8 mouse cellular contexts compared by ENCODE assay signal in the genomic region with DNA sequence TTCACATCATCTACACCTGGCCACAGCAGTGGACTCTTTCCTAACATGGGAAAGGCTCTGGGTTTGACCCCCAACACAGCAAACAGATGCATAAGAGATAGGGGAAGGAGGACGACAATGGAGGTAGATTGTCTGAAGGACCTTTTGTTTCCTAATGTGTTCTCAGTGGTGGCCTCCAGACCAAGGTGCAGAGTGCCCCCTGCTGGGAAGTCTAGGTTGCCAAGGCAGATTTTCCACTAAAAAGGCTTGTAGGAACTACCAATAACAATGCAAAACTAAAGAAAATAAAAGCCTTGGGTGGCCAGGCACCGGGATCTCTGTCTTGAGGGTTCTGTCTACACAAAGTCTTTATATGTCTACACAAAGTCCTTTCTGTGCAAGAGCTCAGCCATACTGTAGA. TPM values are rescaled to one million over a fixed set of nuclear protein-coding genes. Genes with fewer than 3 reads are reported as not detected.
DNase-seq lines count a peak whose midpoint lies in the region; ATAC-seq and TF ChIP-seq lines count a peak whose summit lies in the region.

No protein-coding gene starts in this region.

- no peak overlapping the region for H3K9ac ChIP-seq in forebrain, embryonic 12.5 days
- H3K9ac ChIP-seq in forebrain, embryonic 13.5 days: no peak overlapping the region
- H3K9ac ChIP-seq in midbrain, embryonic 14.5 days (replicated peaks; ENCODE audit: low read length): no peak overlapping the region

- DNase-seq in ovary, postnatal 10 days (ENCODE audit: low spot score): peak; percentile 21
- DNase-seq in ovary, postnatal 36 days (ENCODE audit: low spot score): no peak
- DNase-seq in layer of hippocampus, adult 9-11 months: peak; percentile 47
- peak; percentile 89 for DNase-seq in midbrain, embryonic 14.5 days
- no peak for DNase-seq in spleen, postnatal 4 days (ENCODE audit: low spot score in 2 of 2)

- H3K4me3 ChIP-seq in forebrain, embryonic 12.5 days (replicated peaks): no peak overlapping the region
- no peak overlapping the region for H3K4me3 ChIP-seq in forebrain, embryonic 13.5 days
- no peak overlapping the region for H3K4me3 ChIP-seq in cortical plate, adult 2 months (ENCODE audit: insufficient read depth, low read length)
- no peak overlapping the region for H3K4me3 ChIP-seq in midbrain, embryonic 14.5 days (replicated peaks; ENCODE audit: low read depth, low read length)

- peaks cover 20% of the 10 kb centered on the region for H3K36me3 ChIP-seq in forebrain, embryonic 12.5 days (replicated peaks)
- peaks cover 15% of the 10 kb centered on the region for H3K36me3 ChIP-seq in forebrain, embryonic 13.5 days (ENCODE audit: poor library complexity, severe bottlenecking)
- H3K36me3 ChIP-seq in midbrain, embryonic 14.5 days (ENCODE audit: control insufficient read depth, insufficient read depth, low read length): peaks cover 9% of the 10 kb centered on the region; the same call in 1 of the 2 replicates

- 23% methylated on average over 2 of the region's 2 CpGs for WGBS in forebrain, embryonic 12.5 days
- 27% methylated on average over 2 of the region's 2 CpGs for WGBS in forebrain, embryonic 13.5 days
- 24% methylated on average over 2 of the region's 2 CpGs for WGBS in midbrain, embryonic 14.5 days

- H3K27me3 ChIP-seq in forebrain, embryonic 12.5 days: no peaks in the 10 kb centered on the region
- H3K27me3 ChIP-seq in forebrain, embryonic 13.5 days: no peaks in the 10 kb centered on the region
- H3K27me3 ChIP-seq in midbrain, embryonic 14.5 days (ENCODE audit: control insufficient read depth, insufficient read depth, low read length): no peaks in the 10 kb centered on the region

- no peak for TF ChIP-seq POLR2A in cortical plate, adult 2 months (IDR thresholded peaks at IDR 0.05; ENCODE audit: extremely low read depth, insufficient read depth, low read length)

- H3K4me2 ChIP-seq in forebrain, embryonic 12.5 days: no peak overlapping the region
- no peak overlapping the region for H3K4me2 ChIP-seq in forebrain, embryonic 13.5 days
- H3K4me2 ChIP-seq in midbrain, embryonic 14.5 days (ENCODE audit: low read length): no peak overlapping the region

- H3K4me1 ChIP-seq in forebrain, embryonic 12.5 days: no peaks in the 10 kb centered on the region
- H3K4me1 ChIP-seq in forebrain, embryonic 13.5 days: 0 out of 2 replicates have a peak, but pooled peaks cover 3% of the 10 kb centered on the region
- H3K4me1 ChIP-seq in cortical plate, adult 2 months (ENCODE audit: control insufficient read depth, insufficient read depth, low read length): peaks cover 4% of the 10 kb centered on the region
- H3K4me1 ChIP-seq in midbrain, embryonic 14.5 days (ENCODE audit: control insufficient read depth, insufficient read depth, low read length): no peaks in the 10 kb centered on the region

- H3K9me3 ChIP-seq in forebrain, embryonic 12.5 days: no peaks in the 10 kb centered on the region
- H3K9me3 ChIP-seq in forebrain, embryonic 13.5 days (replicated peaks): no peaks in the 10 kb centered on the region
- H3K9me3 ChIP-seq in midbrain, embryonic 14.5 days (ENCODE audit: control insufficient read depth, low read length): no peaks in the 10 kb centered on the region

- TF ChIP-seq CTCF in cortical plate, adult 2 months (IDR thresholded peaks at IDR 0.05; ENCODE audit: extremely low read depth, insufficient read depth, low read length): peak; percentile 70

- peak; percentile 27; the same call in 1 of the 2 replicates for ATAC-seq in forebrain, embryonic 12.5 days (ENCODE audit: low FRiP score)
- no peak; the same call in 1 of the 2 replicates for ATAC-seq in forebrain, embryonic 13.5 days
- no peak for ATAC-seq in midbrain, embryonic 14.5 days (ENCODE audit: low FRiP score, low TSS enrichment)

- no peak overlapping the region for H3K27ac ChIP-seq in forebrain, embryonic 12.5 days
- H3K27ac ChIP-seq in forebrain, embryonic 13.5 days: no peak overlapping the region
- no peak overlapping the region for H3K27ac ChIP-seq in cortical plate, adult 2 months (ENCODE audit: insufficient read depth, low read length)
- no peak overlapping the region for H3K27ac ChIP-seq in midbrain, embryonic 14.5 days (replicated peaks; ENCODE audit: low read depth, low read length)

RNA-seq across cellular contexts. Expression of gene Ice1, which starts 54.9 kb away (rescaled TPM):
- 32.9 and 33.0 TPM in 2 replicates for polyA plus RNA-seq in forebrain, embryonic 12.5 days (2016; fragmentation: Nextera tagmentation; extraction: Ambion mirVana)
- polyA plus RNA-seq in forebrain, embryonic 13.5 days (2015; fragmentation: Nextera tagmentation; extraction: Ambion mirVana): 22.4 and 27.2 TPM in 2 replicates
- polyA plus RNA-seq in cortical plate, adult 2 months (2012; rRNA removed): 99.5 and 109 TPM in 2 replicates
- polyA plus RNA-seq in midbrain, embryonic 14.5 days (2014; fragmentation: Nextera tagmentation; extraction: Ambion mirVana): 59.1 and 59.2 TPM in 2 replicates

Comparison
In these comparisons a context has a peak if more than half of its experiments do, and no peak if none do; other contexts are left out.
1. DNase-seq: peak in ovary, postnatal 10 days (single experiment), layer of hippocampus, adult 9-11 months (single experiment) and midbrain, embryonic 14.5 days (single experiment); none in ovary, postnatal 36 days (single experiment) and spleen, postnatal 4 days (0 of 2).